Mouse (Mus musculus): ENCODE measurements around the gene Krt88. TPM values are rescaled to one million over a fixed set of nuclear protein-coding genes. Genes with fewer than 3 reads are reported as not detected.

Gene Krt88
- polyA plus RNA-seq, 1 experiment from 2014 or later: not detected

DNA sequence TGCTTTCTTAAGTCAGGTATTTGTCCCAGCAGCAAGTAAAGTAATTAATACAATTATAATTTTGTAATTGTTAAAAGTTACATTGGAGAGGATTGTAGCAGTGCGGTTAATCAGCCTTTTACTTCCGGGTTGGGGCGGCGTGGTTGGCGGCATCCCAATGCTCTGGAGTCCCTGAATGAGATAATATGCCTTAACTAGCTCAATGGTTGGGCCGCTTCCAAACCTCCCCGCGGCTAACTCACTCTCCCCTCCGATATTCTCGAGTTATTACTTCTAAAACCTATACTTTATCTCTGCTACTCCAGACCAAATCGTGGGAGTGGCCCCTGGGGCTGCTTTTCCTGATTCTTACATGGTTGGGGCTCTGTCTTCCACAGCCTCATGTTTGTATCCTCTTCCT lies 972 bp upstream of the Krt88 start:
- Histone ChIP-seq H3K36me3 (replicated peaks) (no peaks in the 10 kb centered on the region), H3K4me1 (no peaks in the 10 kb centered on the region), H3K27me3 (replicated peaks; ENCODE audit: low read depth, poor library complexity, severe bottlenecking) (no peaks in the 10 kb centered on the region), H3K4me3 (no peak overlapping the region), H3K27ac (replicated peaks) (no peak overlapping the region), H3K9me3 (no peaks in the 10 kb centered on the region)
- 80% methylated on average over 11 of the region's 11 CpGs for WGBS
- DNase-seq (ENCODE audit: low spot score): no peak

DNA sequence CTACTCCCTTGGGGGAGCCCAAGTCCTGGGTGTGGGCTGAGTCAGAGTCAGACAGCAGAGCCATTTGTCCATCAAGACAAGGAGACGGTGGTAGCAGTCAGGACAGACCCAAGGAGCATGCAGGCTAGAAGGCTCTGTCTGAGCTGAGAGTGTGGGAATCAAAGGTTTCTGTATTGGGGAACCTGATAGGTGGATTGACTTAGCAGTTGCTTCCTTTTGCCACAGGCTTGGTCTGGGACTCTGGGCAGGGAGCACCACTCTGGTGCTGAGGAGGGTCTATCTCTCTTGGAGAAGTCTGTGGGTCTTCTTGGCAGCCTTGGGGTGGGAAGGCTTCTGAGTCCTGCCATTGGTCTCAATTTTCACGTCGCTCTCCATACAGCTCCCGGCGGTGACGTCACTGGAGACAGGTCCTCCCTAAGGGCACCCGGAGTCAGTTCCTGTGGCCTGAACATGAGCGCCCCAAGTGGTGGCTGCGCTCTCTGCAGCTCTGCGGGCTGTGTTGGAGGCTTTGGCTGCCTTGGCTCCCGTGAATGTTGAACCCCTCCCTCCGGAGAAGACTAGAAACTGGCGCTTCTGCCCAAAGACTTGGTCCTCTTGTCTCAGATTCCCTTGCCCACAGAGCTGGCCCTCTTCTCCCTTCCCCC lies 5.7 kb downstream of the Krt88 start:
- peaks cover 4% of the 10 kb centered on the region; the same call in 1 of the 2 replicates for H3K9me3 ChIP-seq
- peak; percentile 82 for DNase-seq (ENCODE audit: low spot score)
- peaks cover 9% of the 10 kb centered on the region for H3K4me1 ChIP-seq
- H3K4me3 ChIP-seq: peak overlapping the region; percentile 38
- no peaks in the 10 kb centered on the region for H3K36me3 ChIP-seq (replicated peaks)
- 5% methylated on average over 13 of the region's 13 CpGs for WGBS
- no peaks in the 10 kb centered on the region for H3K27me3 ChIP-seq (replicated peaks; ENCODE audit: low read depth, poor library complexity, severe bottlenecking)
- H3K27ac ChIP-seq (replicated peaks): no peak overlapping the region

DNA sequence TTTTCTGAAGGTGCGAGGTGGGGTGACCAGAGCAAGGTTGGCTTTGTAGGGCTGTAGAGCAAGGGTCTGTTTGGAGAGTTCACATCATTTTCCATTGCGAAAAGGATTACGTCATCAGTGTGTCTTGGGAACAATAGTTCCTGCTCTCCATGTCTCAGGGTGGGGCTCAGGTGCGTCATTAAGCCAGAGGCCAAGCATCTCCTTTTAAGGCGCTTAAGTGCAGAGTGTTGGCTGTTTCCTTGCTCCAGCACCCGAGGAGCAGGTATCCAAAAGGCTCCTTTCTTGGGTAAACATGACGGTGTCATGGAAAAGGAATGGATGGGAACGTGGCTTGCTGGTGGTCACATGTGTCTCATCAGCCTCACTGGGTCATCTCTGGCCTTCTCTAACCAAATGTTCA lies 7.2 kb downstream of the Krt88 start:
- H3K4me3 ChIP-seq: no peak overlapping the region
- WGBS: 88% methylated on average over 8 of the region's 8 CpGs
- no peak overlapping the region for H3K27ac ChIP-seq (replicated peaks)
- H3K36me3 ChIP-seq (replicated peaks): no peaks in the 10 kb centered on the region
- peaks cover 4% of the 10 kb centered on the region; the same call in 1 of the 2 replicates for H3K9me3 ChIP-seq
- H3K4me1 ChIP-seq: peaks cover 22% of the 10 kb centered on the region
- no peak for DNase-seq (ENCODE audit: low spot score)
- H3K27me3 ChIP-seq (replicated peaks; ENCODE audit: low read depth, poor library complexity, severe bottlenecking): no peaks in the 10 kb centered on the region

DNA sequence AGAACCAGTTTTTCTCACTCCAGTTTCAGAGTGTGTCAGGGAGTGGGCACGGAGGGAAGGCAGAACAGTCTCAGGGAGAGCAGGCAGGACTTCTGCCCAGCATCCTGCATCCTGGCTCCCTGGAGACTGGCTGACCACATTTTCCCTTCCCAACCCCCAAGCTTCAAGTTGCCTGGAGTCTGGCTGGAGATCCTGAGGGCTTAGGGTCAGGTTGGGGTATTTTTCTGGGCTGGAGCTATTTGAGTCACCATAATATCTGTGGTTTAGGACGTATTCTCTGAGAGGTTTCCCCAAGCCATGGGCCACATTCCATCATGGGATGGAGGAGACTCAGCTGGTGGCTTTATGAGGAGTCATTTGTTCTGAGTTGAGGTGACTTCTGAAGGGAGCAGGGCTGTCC lies 7.7 kb downstream of the Krt88 start:
- DNase-seq (ENCODE audit: low spot score): no peak
- Histone ChIP-seq H3K4me1 (peaks cover 22% of the 10 kb centered on the region), H3K27ac (replicated peaks) (no peak overlapping the region), H3K36me3 (replicated peaks) (no peaks in the 10 kb centered on the region), H3K27me3 (replicated peaks; ENCODE audit: low read depth, poor library complexity, severe bottlenecking) (no peaks in the 10 kb centered on the region), H3K4me3 (no peak overlapping the region), H3K9me3 (peaks cover 4% of the 10 kb centered on the region; the same call in 1 of the 2 replicates)
- WGBS: 79% methylated on average over 2 of the region's 2 CpGs

DNA sequence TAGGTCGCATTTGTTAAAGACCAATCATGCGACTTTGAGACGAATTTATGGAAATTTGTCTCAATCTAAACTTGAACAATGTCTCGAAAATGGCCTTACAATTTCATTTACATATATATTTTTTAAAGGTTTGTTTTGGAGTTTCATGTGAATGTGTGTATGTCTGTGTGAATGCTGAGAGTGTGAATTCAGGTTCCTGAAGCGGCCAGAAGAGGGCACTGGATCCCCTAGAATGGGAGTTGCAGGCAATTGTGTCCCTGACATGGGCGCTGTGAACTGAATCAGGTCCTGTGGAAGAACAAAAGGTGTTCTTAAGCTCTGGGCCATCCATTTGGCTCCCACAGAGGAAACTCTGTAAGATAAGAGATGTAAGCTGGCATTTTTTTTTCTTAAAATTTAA lies 8.3 kb downstream of the Krt88 start:
- Histone ChIP-seq H3K9me3 (peaks cover 4% of the 10 kb centered on the region; the same call in 1 of the 2 replicates), H3K4me1 (peaks cover 22% of the 10 kb centered on the region), H3K27me3 (replicated peaks; ENCODE audit: low read depth, poor library complexity, severe bottlenecking) (no peaks in the 10 kb centered on the region), H3K27ac (replicated peaks) (no peak overlapping the region), H3K36me3 (replicated peaks) (no peaks in the 10 kb centered on the region), H3K4me3 (no peak overlapping the region)
- WGBS: 90% methylated on average over 6 of the region's 6 CpGs
- DNase-seq (ENCODE audit: low spot score): no peak

DNA sequence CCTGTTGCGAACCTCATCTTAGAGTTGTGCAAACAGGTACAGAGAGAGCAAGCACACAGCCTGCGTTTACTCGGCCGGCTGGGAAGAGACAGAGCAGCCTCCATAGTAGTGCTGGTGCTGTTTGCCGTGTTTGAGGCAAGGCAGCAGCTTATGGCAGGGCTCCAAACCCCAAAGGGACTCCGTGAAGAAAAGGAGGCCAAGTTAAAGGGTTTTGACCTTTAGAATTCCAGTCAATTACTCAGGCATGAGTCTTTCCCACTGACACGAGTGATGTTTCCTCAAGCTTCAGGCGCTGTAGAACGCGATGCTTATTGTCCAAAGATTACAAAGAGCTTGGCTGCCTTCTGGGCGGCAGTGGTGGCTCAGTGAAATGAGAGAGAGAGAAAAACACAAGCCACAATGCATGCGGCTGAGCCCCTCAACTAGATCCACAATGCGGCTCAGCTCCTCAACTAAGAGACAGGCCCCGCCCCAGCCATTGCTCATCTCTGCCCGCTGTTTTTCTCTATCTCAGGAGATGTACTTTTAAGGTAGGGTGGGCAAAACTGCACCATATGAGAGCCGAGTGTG lies 10.9 kb downstream of the Krt88 start:
- no peak overlapping the region for H3K4me3 ChIP-seq
- 60% methylated on average over 16 of the region's 16 CpGs for WGBS
- DNase-seq (ENCODE audit: low spot score): no peak
- no peaks in the 10 kb centered on the region for H3K27me3 ChIP-seq (replicated peaks; ENCODE audit: low read depth, poor library complexity, severe bottlenecking)
- no peak overlapping the region for H3K27ac ChIP-seq (replicated peaks)
- H3K4me1 ChIP-seq: peaks cover 15% of the 10 kb centered on the region
- peaks cover 4% of the 10 kb centered on the region; the same call in 1 of the 2 replicates for H3K9me3 ChIP-seq
- H3K36me3 ChIP-seq (replicated peaks): no peaks in the 10 kb centered on the region

DNA sequence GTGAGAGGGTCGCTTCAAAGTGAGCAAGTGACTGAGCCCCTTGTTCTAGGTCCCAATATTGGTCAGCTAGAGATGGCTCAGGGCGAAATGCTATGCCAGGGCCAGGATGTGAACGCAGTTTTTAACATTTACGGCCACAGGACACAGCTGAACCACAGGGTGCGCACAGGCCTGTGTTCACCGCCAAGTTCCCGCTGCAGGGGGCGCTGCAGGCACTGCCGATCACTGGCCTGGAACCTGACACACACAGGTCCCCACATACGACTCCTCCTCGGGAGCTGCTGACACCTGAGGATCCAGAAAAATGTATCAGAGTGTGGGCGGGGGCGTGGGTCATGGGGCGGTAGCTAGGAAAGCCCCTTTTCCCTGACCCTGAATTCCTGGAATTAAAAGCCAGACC lies 11.7 kb downstream of the Krt88 start:
- Histone ChIP-seq H3K4me1 (peaks cover 14% of the 10 kb centered on the region), H3K27me3 (replicated peaks; ENCODE audit: low read depth, poor library complexity, severe bottlenecking) (no peaks in the 10 kb centered on the region), H3K27ac (replicated peaks) (no peak overlapping the region), H3K4me3 (no peak overlapping the region), H3K36me3 (replicated peaks) (no peaks in the 10 kb centered on the region), H3K9me3 (peaks cover 4% of the 10 kb centered on the region; the same call in 1 of the 2 replicates)
- WGBS: 80% methylated on average over 14 of the region's 14 CpGs
- no peak for DNase-seq (ENCODE audit: low spot score)

DNA sequence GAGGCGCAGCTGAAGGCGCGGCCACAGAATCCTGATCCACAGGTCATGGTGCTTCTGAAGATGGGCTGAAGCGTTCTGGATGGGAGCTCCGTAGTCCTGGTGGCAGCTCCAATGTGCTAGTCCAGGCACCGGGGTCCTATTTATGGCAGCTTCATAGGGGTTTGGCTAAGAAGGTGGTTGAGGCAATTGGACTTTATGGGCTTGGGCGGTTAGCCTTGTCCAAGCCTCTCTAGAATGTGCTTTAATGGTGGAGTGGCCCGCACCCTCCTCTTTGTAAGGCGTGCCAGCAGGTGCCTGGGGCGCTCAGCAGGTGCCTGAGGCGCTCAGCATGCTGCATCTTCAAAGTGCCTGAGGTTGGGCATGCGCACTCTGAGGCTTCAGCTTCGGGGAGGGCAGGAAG lies 16.1 kb downstream of the Krt88 start, which contains the start of gene Krt81:
Krt81 (minus strand) TSS at position 101 of the 400 bp plus-strand sequence.
- Histone ChIP-seq H3K4me1 (peaks cover 9% of the 10 kb centered on the region), H3K9me3 (no peaks in the 10 kb centered on the region), H3K4me3 (no peak within 1 kb of the TSS), H3K27ac (replicated peaks) (no peak within 1 kb of the TSS), H3K36me3 (replicated peaks) (no peaks in the 10 kb centered on the region), H3K27me3 (replicated peaks; ENCODE audit: low read depth, poor library complexity, severe bottlenecking) (no peaks in the 10 kb centered on the region)
- WGBS: 86% methylated on average over 13 of the region's 13 CpGs
- DNase-seq (ENCODE audit: low spot score): no peak

DNA sequence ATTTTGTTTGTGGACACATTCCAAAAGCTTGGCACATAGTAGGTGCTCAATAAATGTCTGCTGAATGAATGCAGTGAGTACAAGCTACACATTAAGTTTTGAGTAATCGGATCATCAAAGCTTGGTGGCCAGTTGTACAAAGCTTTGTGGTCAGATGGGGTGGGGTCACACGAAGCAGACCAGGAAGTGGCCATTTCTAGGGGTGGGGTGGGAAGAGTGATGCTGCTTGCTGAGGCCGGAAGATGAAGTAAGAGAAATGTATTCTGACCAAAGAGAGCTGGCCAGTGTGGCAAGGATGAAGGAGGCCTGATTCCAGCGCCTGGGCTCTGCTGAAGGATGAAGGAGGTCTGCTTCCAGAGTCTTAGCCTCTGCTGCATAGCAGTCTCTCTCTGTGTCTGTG lies 21.5 kb downstream of the Krt88 start:
- H3K27me3 ChIP-seq (replicated peaks; ENCODE audit: low read depth, poor library complexity, severe bottlenecking): no peaks in the 10 kb centered on the region
- WGBS: 85% methylated on average over 4 of the region's 4 CpGs
- DNase-seq (ENCODE audit: low spot score): no peak

DNA sequence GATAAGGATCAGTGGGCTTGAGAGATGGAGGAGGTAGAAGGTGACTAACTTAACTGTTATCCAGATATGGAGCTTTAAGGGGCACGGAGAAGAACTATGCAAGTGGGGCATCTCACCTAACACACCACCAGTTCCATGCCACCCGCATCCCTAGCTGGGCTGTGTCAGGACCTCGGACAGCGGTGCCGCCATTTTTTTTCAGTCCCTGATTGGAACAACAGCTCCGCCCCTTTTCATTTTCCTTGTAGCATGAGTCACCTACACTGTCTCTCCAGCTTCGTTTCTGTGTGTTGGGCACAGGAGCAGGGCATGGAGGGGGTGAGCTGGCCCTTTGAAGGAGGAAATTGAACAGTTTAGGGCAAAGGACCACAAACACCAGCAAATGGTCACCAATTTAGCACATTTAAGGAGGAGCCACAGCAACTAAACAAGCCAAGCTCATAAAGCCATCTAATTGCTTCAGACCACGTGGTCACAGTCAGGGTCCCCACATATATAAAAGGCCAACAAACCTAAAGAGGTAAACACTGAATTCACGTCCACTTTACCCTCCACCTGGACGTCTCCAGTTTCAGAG lies 25.5 kb downstream of the Krt88 start, which contains the start of gene Krt86:
Krt86 (plus strand) TSS at position 527 of the 577 bp plus-strand sequence.
- Histone ChIP-seq H3K4me3 (no peak within 1 kb of the TSS), H3K27ac (replicated peaks) (no peak within 1 kb of the TSS), H3K9me3 (no peaks in the 10 kb centered on the region), H3K27me3 (replicated peaks; ENCODE audit: low read depth, poor library complexity, severe bottlenecking) (peaks cover 11% of the 10 kb centered on the region; the same call in 1 of the 2 replicates), H3K4me1 (no peaks in the 10 kb centered on the region), H3K36me3 (replicated peaks) (no peaks in the 10 kb centered on the region)
- WGBS: 40% methylated on average over 10 of the region's 10 CpGs
- peak; percentile 77 for DNase-seq (ENCODE audit: low spot score)

More for the DNA sequence above, 21.5 kb downstream of the Krt88 start:
- Histone ChIP-seq H3K4me1 (no peaks in the 10 kb centered on the region), H3K36me3 (replicated peaks) (no peaks in the 10 kb centered on the region), H3K9me3 (no peaks in the 10 kb centered on the region), H3K4me3 (no peak overlapping the region), H3K27ac (replicated peaks) (no peak overlapping the region)

DNA sequence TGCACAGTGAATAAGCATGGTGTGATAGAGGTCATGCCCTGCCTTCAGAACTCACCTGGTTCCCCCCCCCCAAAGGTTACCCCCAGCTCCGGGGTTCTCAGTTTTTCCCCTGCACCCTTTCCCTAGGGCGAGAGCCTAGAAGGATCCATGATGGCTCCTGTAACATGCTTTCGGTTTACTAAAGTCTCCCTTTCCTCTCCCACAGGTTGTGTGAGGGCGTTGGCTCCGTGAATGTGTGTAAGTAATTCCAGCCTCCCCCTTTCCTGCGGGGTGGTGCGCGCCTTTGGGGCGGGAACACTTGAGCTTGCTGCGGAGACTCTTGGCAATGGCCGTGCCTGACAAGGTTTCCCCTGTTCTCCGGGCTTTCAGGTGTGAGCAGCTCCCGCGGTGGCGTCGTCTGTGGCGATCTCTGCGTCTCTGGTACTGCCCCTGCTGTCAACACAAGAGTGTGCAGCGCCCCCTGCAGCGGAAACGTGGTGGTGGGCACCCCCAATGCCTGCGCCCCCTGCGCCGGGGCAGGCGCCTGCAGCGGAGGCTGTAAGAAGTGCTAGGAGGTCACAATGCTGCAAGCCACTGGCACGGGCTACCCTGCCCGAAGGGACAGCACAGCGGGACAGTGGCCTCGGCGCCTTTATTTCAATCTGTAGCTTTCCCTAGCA lies 31.6 kb downstream of the Krt88 start:
- Histone ChIP-seq H3K4me3 (peak overlapping the region; percentile 51), H3K4me1 (peaks cover 19% of the 10 kb centered on the region), H3K27ac (replicated peaks) (peak overlapping the region; percentile 57; the same call in 1 of the 2 replicates), H3K9me3 (no peaks in the 10 kb centered on the region), H3K36me3 (replicated peaks) (no peaks in the 10 kb centered on the region), H3K27me3 (replicated peaks; ENCODE audit: low read depth, poor library complexity, severe bottlenecking) (peaks cover 40% of the 10 kb centered on the region)
- 10% methylated on average over 31 of the region's 31 CpGs for WGBS
- DNase-seq (ENCODE audit: low spot score): peak; percentile 79

DNA sequence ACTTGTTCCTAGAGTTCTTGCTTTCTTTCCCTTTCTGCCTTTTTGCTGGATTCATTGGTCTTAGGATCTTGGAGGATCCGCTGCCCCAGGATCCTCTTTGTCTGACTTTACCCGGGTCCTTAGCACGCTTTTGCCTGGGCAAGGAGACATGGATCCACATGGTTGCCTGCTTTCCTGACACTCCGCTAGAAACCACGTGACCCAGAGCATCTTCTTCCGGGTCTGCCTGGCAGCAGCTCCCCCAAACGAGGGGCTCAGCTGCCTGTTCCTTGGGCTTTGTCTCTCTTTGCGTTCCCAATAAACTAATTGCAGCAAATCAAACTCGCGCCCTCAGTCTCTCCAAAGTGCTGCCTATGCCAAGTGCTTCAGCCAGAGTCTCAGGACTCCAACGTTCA lies 32.1 kb downstream of the Krt88 start:
- no peaks in the 10 kb centered on the region for H3K9me3 ChIP-seq
- H3K4me1 ChIP-seq: peaks cover 22% of the 10 kb centered on the region
- peaks cover 38% of the 10 kb centered on the region for H3K27me3 ChIP-seq (replicated peaks; ENCODE audit: low read depth, poor library complexity, severe bottlenecking)
- peak; percentile 21 for DNase-seq (ENCODE audit: low spot score)
- H3K4me3 ChIP-seq: peak overlapping the region; percentile 51
- H3K36me3 ChIP-seq (replicated peaks): no peaks in the 10 kb centered on the region
- H3K27ac ChIP-seq (replicated peaks): peak overlapping the region; percentile 57; the same call in 1 of the 2 replicates
- WGBS: 36% methylated on average over 11 of the region's 11 CpGs
